Comparison of ENCODE assay signal across 7 mouse cellular contexts in the genomic region with DNA sequence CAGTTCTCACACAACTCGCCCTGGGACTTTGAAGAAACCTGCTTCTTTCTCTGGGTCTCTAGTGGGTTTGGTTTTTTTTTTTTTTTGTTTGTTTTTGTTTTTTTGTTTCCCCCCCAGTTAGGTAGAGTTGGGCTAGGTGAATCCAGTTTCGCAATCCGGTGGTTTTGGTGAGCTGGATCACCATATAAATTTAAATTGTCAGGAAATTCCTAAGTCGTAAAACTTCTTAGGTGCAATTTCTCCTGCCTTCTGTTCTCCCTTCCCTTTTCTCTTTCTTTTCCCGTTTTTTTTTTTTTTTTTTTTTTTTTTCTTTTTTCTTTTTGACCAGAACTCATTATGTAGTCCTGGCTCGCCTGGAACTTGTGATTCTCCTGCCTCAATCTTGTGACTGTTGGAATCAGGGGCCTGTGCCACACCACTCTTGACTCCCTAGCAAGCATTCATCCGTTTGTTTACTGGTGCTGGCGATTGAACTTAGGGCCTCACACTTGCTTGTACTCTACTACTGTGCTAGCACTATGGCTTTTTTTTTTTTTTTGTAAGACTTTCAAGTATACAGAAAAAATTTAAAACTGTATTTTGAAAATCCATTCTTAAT. TPM values are rescaled to one million over a fixed set of nuclear protein-coding genes. Genes with fewer than 3 reads are reported as not detected.
A peak's percentile ranks its signal among the peaks of the same experiment; 100 is the strongest.
DNase-seq lines count a peak whose midpoint lies in the region; ATAC-seq and TF ChIP-seq lines count a peak whose summit lies in the region.

No protein-coding gene starts in this region.

- H3K4me1 ChIP-seq in megakaryocyte, embryonic 14.5 days = peaks cover 27% of the 10 kb centered on the region
- 0 out of 2 replicates have a peak, but pooled peaks cover 2% of the 10 kb centered on the region for H3K4me1 ChIP-seq in embryonic facial prominence, embryonic 12.5 days
- H3K4me1 ChIP-seq in intestine, postnatal 0 days (replicated peaks; ENCODE audit: control insufficient read depth, insufficient read depth, low read length) = no peaks in the 10 kb centered on the region
- H3K4me1 ChIP-seq in small intestine, adult 2 months (ENCODE audit: control insufficient read depth, insufficient read depth, insufficient read length, low read length) = no peaks in the 10 kb centered on the region

- no peak overlapping the region for H3K27ac ChIP-seq in embryonic facial prominence, embryonic 12.5 days
- H3K27ac ChIP-seq in intestine, postnatal 0 days (ENCODE audit: low read depth, low read length) = peak overlapping the region; percentile 72; the same call in 1 of the 2 replicates
- H3K27ac ChIP-seq in small intestine, adult 2 months (ENCODE audit: insufficient read depth, low read depth, low read length) = no peak overlapping the region

- TF ChIP-seq POLR2A in small intestine, adult 2 months (IDR thresholded peaks at IDR 0.05; ENCODE audit: low read depth, low read length) = no peak

- no peak for DNase-seq in layer of hippocampus, postnatal 36 days
- no peak for DNase-seq in gastrocnemius, postnatal 10 days

- ATAC-seq in megakaryocyte, adult 5-6 weeks (ENCODE audit: poor library complexity, severe bottlenecking) = no peak
- no peak for ATAC-seq in embryonic facial prominence, embryonic 12.5 days (ENCODE audit: insufficient number of reproducible peaks, insufficient read depth, low FRiP score, low TSS enrichment)
- ATAC-seq in intestine, postnatal 0 days = no peak

- peak overlapping the region; percentile 84 for H3K9ac ChIP-seq in embryonic facial prominence, embryonic 12.5 days
- peak overlapping the region; percentile 90 for H3K9ac ChIP-seq in intestine, postnatal 0 days (ENCODE audit: low read depth, low read length)

- H3K27me3 ChIP-seq in megakaryocyte, embryonic 14.5 days (replicated peaks) = peaks cover 2% of the 10 kb centered on the region
- H3K27me3 ChIP-seq in embryonic facial prominence, embryonic 12.5 days = peaks cover 16% of the 10 kb centered on the region
- H3K27me3 ChIP-seq in intestine, postnatal 0 days (replicated peaks; ENCODE audit: control insufficient read depth, insufficient read depth, low read length) = no peaks in the 10 kb centered on the region
- H3K27me3 ChIP-seq in small intestine, adult 2 months (ENCODE audit: control insufficient read depth, insufficient read depth, low read length) = no peaks in the 10 kb centered on the region

- no peaks in the 10 kb centered on the region for H3K9me3 ChIP-seq in megakaryocyte, embryonic 14.5 days
- no peaks in the 10 kb centered on the region for H3K9me3 ChIP-seq in embryonic facial prominence, embryonic 12.5 days
- H3K9me3 ChIP-seq in intestine, postnatal 0 days (ENCODE audit: control insufficient read depth) = no peaks in the 10 kb centered on the region

- WGBS in embryonic facial prominence, embryonic 12.5 days = 6% methylated on average over 8 of the region's 8 CpGs
- WGBS in intestine, postnatal 0 days = 10% methylated on average over 8 of the region's 8 CpGs
- 13% methylated on average over 8 of the region's 8 CpGs for WGBS in small intestine, adult 2 months

- H3K4me2 ChIP-seq in embryonic facial prominence, embryonic 12.5 days (replicated peaks) = peak overlapping the region; percentile 56
- H3K4me2 ChIP-seq in intestine, postnatal 0 days (replicated peaks; ENCODE audit: low read depth) = peak overlapping the region; percentile 76

- H3K4me3 ChIP-seq in megakaryocyte, embryonic 14.5 days (replicated peaks) = peak overlapping the region; percentile 96
- peak overlapping the region; percentile 85 for H3K4me3 ChIP-seq in embryonic facial prominence, embryonic 12.5 days
- peak overlapping the region; percentile 77 for H3K4me3 ChIP-seq in intestine, postnatal 0 days (ENCODE audit: low read depth, low read length)
- H3K4me3 ChIP-seq in small intestine, adult 2 months (ENCODE audit: low read depth, low read length) = peak overlapping the region; percentile 94

- H3K36me3 ChIP-seq in megakaryocyte, embryonic 14.5 days (replicated peaks; ENCODE audit: low read length) = peaks cover 23% of the 10 kb centered on the region
- 0 out of 2 replicates have a peak, but pooled peaks cover 8% of the 10 kb centered on the region for H3K36me3 ChIP-seq in embryonic facial prominence, embryonic 12.5 days
- H3K36me3 ChIP-seq in intestine, postnatal 0 days (ENCODE audit: control insufficient read depth, insufficient read depth) = 0 out of 2 replicates have a peak, but pooled peaks cover 3% of the 10 kb centered on the region
- peaks cover 4% of the 10 kb centered on the region for H3K36me3 ChIP-seq in small intestine, adult 2 months (ENCODE audit: control insufficient read depth, insufficient read depth, low read length)

- no peak for TF ChIP-seq CTCF in intestine, postnatal 0 days (IDR thresholded peaks at IDR 0.05; ENCODE audit: low read depth)
- no peak for TF ChIP-seq CTCF in small intestine, adult 2 months (IDR thresholded peaks at IDR 0.05; ENCODE audit: extremely low read depth, insufficient read length, insufficient replicate concordance, low read depth, low read length)

RNA-seq across cellular contexts. Expression of a gene that starts 1.0 kb away (rescaled TPM):
- 8.7 and 58.7 TPM in 2 replicates for polyA plus RNA-seq in megakaryocyte, embryonic 14.5 days (2012; ENCODE audit: insufficient read depth, low replicate concordance)
- total RNA-seq in megakaryocyte, adult 5-6 weeks (2015) = 60.5 and 61.3 TPM in 2 replicates
- total RNA-seq in megakaryocyte, adult 5-6 weeks (2017) = 7.6 and 12.4 TPM in 2 replicates
- 55.5 and 59.5 TPM in 2 replicates for polyA plus RNA-seq in embryonic facial prominence, embryonic 12.5 days (2016; fragmentation: Nextera tagmentation; extraction: Ambion mirVana)
- polyA plus RNA-seq in intestine, postnatal 0 days (2015; fragmentation: Nextera tagmentation; extraction: Ambion mirVana) = 78.7 and 80.2 TPM in 2 replicates
- 25.6 and 34.9 TPM in 2 replicates for polyA plus RNA-seq in small intestine, adult 2 months (2012; rRNA removed)
- total RNA-seq in layer of hippocampus, postnatal 36 days (2021) = 10 to 100 TPM; 31.3 to 38.2 TPM
- total RNA-seq in gastrocnemius, postnatal 10 days (2021) = 1 to 10 TPM; 3.2 to 4.8 TPM
